Comparison of ENCODE assay signal across 27 mouse cellular contexts in the genomic region with DNA sequence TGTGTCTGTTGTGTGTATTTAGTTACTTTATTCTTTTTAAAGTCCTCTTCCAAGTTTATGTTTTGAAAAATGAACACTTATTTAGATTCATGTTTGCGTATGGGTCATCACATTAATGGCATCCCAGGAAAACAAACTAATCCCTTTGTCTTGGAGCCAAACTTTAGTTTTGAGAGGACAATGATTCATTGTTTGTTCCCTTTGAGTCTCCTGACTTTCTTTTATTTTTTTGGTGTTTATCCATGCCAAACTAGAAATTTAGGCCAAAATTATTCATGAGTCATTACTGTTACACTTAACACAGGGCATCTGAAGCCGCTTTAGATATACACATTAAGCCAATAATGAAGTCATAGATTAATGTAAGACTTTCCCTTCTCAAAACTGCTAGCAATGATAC.
"Had no signal": no experiment of that assay in that cellular context is flagged by ENCODE, and none has a peak within 500 bp of the region (broad histone marks: within the 10 kb centered on the region; RNA-seq: fewer than 3 reads in every experiment).

No protein-coding gene starts in this region.

- H3K4me3 ChIP-seq: gastrocnemius, adult 2 months; heart, embryonic 13.5 days; heart, embryonic 15.5 days; hindbrain, embryonic 10.5 days; hindbrain, embryonic 12.5 days; intestine, embryonic 15.5 days; kidney, embryonic 15.5 days; limb, embryonic 13.5 days; limb, embryonic 15.5 days; liver, embryonic 13.5 days had no signal

- ATAC-seq: hindbrain, embryonic 16.5 days; inflammation-experienced regulatory T-cells, adult 6 months; intestine, embryonic 15.5 days; intestine, postnatal 0 days had no signal

- H3K9me3 ChIP-seq: heart, embryonic 13.5 days; heart, embryonic 15.5 days; hindbrain, embryonic 10.5 days; hindbrain, embryonic 12.5 days; intestine, embryonic 15.5 days; kidney, embryonic 15.5 days; limb, embryonic 13.5 days; limb, embryonic 15.5 days; liver, embryonic 13.5 days had no signal

- H3K9ac ChIP-seq: heart, embryonic 13.5 days; heart, embryonic 15.5 days; hindbrain, embryonic 12.5 days; hindbrain, embryonic 14.5 days; intestine, embryonic 15.5 days; kidney, embryonic 15.5 days; limb, embryonic 13.5 days; limb, embryonic 15.5 days; liver, embryonic 13.5 days had no signal

- H3K4me1 ChIP-seq: hindbrain, embryonic 10.5 days; hindbrain, embryonic 12.5 days; intestine, embryonic 15.5 days; kidney, embryonic 15.5 days; limb, embryonic 13.5 days; limb, embryonic 15.5 days; liver, embryonic 13.5 days had no signal

- H3K27me3 ChIP-seq: heart, embryonic 13.5 days; heart, embryonic 15.5 days; hindbrain, embryonic 12.5 days; intestine, embryonic 15.5 days; kidney, embryonic 15.5 days; limb, embryonic 13.5 days; limb, embryonic 15.5 days; liver, embryonic 13.5 days had no signal

- H3K4me2 ChIP-seq: heart, embryonic 11.5 days; heart, embryonic 13.5 days; heart, embryonic 15.5 days; hindbrain, embryonic 12.5 days; hindbrain, embryonic 14.5 days; intestine, embryonic 15.5 days; kidney, embryonic 15.5 days; limb, embryonic 13.5 days; limb, embryonic 15.5 days; liver, embryonic 11.5 days; liver, embryonic 13.5 days had no signal

- DNase-seq: gastrocnemius, adult 2 months; gastrocnemius, postnatal 10 days; gastrocnemius, postnatal 25 days; heart, postnatal 4 days; kidney, adult 18-20 months; kidney, adult 9 months; kidney, postnatal 14 days; kidney, postnatal 36 days; layer of hippocampus, adult 9-11 months; layer of hippocampus, postnatal 36 days; left cerebral cortex, postnatal 4 days; liver, embryonic 13.5 days had no signal

- H3K27ac ChIP-seq: gastrocnemius, adult 2 months; heart, embryonic 15.5 days; hindbrain, embryonic 10.5 days; hindbrain, embryonic 12.5 days; hindbrain, embryonic 14.5 days; intestine, embryonic 15.5 days; kidney, embryonic 15.5 days; kidney, postnatal 0 days; limb, embryonic 13.5 days; limb, embryonic 15.5 days; liver, embryonic 13.5 days had no signal

- H3K36me3 ChIP-seq: heart, embryonic 13.5 days; heart, embryonic 15.5 days; hindbrain, embryonic 10.5 days; hindbrain, embryonic 12.5 days; intestine, embryonic 15.5 days; kidney, embryonic 15.5 days; limb, embryonic 13.5 days; limb, embryonic 15.5 days; liver, embryonic 13.5 days had no signal
